Mouse (Mus musculus) thymus, adult 18-20 months (tissue): ENCODE results near the gene Elavl2.
"Not testable (repeated sequence)": the region's sequence is repeated elsewhere in the genome, so short reads cannot be mapped to it uniquely, and the experiment has no call there.

Experiments
- DNase-seq, 2 experiments: peaks; one replicate each; pipeline ENCODE4 v3.0.0; 2022; ENCODE audit warnings: mixed read lengths in 2 of 2

Elavl2 gene

DNA sequence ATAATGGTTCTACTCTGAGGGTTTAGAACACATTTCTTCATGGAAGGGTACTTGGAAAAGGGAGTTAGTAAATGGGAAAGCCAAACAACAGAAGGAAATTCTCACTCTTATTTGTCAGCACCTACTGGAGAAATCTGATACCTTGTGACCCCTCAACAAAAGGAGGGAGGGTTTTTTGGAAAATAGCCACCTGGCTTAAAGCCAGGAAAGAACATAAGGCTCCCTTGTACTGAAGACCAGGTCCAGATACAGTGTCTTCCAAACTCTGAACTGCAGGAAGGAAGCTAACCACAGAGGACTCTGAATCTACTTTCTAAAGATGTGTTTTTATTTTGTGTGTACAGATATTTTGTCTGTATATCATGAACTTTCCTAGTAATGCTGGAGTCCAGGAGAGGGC, 102.9 kb downstream of the Elavl2 start:
- no peak for DNase-seq

DNA sequence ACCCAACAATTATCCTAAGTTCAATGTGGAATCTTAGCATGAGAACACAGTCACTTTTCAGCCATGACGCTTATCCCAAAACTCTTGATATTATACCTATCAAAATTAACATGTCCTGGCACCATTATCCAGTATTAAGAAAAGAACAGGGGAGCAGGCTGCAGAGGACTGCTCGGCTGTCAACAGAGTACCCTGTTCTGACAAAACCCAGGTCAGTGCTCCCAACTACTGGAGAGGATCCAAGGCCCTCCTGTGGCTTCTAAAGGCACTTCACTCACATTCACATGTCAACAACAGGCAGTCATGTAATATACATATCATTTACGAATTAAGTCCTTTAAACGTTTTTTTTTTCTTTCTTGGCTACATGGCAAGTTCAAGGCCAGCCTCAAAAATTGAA, 105.3 kb downstream of the Elavl2 start:
- no peak for DNase-seq

DNA sequence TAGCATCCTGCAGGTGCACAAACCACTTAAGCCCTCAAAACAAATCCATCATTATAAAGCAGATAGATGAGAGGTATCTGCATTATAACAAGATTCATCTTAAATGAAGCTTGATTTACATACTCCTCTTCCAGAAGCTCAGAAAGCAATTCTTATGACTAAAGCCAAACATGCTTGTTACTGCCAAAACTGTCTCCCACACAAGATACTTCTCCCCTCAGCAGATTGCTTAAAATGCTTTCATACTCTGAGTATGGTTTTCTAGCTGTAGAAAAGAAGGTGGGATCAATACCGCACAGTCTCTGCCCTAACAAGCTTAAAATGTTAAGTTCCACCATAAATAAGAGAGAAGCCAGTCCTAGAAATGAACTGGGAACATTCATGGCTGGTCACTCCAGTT, 109.1 kb downstream of the Elavl2 start:
- DNase-seq: no peak

DNA sequence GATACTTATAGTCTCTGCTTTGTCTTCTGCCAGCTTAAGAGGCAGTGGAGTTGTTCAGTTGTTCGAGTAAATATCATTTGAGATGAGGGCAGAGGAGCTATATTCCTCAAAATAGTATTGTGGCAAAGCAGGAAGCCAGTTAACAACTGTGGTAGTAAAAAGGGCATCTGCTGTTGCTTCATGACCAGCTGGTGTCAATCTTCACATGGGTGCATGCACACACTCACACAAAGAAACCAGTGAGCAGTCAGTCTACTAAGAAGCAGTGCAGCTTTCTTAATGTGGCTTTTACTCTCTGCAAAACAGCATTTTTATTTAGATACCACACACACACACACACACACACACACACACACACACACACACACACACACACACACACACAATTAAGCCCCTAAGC, 110.2 kb downstream of the Elavl2 start:
- DNase-seq: no peak

DNA sequence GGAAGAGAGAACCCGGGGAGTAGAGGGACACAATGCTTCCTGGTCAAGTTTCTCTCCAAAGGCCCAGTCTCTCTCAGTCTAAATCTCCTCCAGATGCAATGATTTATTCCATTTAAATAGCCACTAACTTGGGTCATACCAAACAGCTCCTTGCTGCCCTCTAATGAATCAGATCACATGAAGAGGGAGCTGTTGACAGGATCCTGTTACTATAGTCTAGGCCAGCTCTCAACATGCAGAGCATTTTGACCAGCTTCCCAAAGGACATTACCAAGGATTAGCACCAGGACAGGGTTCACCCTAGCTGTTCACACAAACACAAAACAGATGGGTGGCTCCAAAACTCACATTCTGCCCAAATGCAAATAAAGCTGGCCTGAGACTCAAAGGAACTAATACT, 111.4 kb downstream of the Elavl2 start:
- no peak for DNase-seq

DNA sequence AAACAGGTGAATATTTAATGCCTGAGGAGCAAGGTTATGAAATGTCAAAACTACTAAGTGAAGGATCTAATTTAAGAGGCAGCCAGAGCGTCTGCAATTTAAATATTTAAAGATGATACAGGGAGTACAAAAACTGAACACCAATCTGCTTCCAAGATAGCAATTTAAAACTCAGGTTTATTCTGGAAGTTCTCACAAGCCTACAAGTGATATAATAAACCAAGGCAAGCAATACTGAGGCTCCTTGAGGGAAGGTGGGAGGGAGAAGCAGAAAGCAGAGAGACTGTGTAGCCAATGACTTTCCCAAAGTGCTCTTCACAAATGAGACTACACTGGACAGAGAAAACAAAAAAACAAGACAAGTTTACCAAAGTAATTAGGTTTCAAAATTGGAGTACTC, 132.2 kb downstream of the Elavl2 start:
- DNase-seq: no peak

DNA sequence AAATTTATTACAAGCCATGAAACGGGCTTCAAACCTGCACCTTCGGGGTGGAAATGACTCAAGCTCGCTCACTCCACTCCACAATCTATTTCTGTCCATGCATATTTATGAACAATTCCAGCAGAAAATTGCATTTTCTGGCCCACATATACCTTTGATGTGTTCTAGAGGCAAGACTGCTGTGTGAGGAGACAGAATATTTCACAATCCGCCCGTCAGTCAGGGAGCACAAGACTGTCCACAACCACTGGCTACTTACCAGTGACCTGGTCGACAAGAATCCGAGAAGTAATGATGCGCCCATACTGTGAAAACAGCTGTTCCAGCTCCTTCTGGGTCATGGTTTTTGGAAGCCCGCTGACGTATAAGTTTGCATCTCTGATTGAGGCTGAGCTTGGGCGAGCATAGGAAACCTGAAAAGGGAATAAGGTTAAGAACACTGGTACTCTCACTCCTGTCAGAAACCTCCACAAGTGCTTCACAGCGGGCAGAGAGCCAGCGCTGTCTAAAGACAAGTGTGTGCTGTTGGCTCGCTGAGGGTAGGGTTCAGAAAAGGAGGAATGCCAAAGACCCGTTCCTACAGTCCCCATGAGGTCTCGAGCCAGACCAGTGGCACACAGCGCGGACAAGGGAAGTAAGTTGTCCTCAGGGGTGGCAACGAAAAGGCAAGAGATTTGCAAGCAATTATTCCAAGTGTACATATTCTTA, 136.7 kb downstream of the Elavl2 start:
- DNase-seq: no peak

DNA sequence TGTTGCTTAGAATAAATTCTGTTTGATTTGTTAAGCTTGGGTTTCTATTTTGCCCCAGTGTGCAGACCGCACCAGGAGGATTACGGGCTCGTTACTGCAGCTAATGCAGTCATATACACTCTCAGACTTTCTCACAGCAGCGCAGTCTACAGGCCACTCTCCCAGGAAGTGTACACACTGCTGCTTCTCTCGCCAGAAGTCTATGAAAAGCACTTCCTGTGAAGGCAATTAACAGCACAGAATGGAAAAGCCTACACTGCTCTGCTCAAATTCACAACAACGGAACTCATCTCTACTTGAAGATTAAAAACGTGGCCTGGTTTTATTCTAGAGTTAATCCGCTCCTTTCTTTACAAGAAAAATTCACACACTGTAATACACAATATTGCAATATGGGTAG, 137.7 kb downstream of the Elavl2 start:
- no peak for DNase-seq

DNA sequence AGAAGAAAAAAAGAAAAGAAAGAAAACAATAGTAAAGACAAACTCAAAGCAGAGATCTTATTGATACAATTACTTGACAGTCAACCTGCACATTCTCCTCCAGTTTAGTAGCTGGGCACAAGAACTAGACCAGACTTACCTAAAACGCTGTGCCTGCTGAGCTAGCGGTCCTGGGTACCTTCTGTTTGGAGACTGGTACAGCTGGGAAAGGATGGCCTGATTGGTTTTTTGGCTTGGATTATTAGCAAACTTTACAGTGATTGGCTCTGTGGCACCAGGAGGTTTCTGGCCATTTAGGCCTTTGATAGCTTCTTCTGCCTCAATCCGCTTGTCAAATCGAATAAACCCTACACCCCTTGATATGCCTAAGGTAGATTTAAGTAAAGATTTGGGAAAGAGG, 140.0 kb downstream of the Elavl2 start:
- no peak for DNase-seq

DNA sequence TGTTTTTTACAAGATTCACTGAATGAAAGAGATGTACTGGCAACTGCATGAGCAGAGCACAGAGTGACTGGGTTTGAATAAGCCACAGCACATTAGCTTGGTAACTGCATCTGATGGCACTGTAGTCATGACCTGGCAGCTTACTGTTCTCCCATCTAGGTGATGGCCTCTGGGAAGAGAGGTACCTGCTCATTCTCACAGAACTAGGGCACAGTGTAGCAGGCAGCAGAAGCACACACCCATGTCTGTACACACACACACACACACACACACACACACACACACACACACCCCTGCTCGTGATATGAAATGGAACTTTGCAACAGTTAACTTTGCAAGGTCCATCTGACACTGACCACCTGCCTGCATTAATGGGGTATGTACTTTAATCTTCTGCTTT, 151.9 kb downstream of the Elavl2 start:
- no peak for DNase-seq

DNA sequence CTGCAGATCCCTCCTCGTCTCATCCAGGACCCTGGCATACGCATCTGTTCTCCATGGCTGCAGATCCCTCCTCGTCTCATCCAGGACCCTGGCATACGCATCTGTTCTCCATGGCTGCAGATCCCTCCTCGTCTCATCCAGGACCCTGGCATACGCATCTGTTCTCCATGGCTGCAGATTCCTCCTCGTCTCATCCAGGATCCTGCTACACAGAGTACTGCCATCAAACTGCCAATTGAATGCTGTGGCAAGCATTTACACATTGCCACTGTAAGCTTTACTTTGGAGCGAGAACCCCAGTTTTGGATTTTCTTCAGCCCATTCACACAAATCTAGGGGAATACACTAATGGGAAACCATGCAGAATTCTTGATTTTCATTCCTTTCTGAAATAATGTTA, 155.4 kb downstream of the Elavl2 start:
- DNase-seq: not testable (repeated sequence)

DNA sequence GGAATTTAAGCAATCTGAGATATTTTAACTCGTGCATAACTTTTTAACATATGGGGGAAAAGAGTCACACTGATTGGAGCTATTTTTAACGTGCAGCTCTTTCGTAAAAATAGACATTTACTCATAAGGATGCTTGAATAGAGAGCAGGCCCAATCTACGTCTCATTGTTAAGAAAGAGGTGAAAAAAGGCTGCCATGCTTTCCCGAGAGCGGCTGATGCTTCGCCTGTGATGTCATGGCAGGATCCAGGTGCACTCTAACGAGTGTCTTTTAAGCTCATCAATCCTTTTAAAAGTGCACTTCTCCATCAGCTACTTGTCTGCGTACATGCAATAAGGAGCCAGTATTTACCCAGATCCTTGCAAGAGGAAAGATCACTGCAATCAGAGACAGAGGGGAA, 156.0 kb downstream of the Elavl2 start:
- DNase-seq: no peak

DNA sequence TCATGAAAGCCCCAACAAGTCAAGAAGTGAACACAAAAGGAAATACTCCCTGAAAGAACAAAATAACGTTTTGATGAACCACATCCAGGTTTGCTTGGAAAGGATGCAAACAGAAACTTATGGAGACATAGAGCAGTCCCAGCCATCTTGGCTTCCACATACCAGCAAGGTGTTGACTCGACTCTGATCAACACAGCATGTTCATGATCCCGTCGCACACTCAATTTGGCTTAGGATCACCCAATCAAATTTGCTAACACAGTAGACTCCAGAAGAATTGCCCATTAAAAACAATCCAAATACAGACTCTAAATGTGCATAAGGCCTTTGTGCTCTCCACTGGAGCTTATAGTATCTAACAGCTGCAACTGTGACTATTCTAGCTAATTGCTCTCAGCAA, 156.7 kb downstream of the Elavl2 start:
- no peak for DNase-seq

DNA sequence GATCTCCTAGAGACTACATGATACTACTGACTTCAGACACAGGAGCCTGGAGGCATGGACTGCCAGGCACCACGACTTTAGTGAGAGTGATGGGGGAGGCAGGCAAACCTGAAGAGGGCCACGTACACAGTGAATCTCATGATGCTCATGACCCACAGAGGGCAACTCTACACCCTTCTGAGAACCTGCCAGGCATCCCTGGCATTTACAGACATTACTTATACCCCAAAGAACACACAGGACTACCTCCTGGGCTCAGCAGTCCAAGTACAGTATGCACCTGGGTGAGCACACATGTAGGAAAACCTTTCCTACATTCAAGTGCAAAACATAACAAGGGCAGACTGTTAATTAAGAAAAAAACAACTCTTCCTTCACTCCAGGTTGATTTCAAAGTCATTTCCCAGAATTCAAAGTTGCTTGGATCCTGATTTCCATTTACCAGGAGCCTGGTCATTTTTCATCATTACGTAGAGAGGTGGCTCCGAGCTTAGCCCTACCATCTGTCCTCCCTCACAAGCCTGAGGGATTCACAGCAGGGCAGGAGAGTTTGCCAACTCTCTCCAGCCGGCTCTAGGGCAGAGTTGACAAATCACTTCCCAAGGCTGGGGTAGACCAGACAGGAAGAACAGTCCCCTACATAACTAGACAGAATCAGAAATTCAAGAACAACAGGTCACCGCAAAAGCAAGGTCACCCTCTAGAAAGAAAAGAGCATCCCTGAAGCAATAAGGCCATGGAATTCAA, 161.7 kb downstream of the Elavl2 start:
- DNase-seq: no peak

DNA sequence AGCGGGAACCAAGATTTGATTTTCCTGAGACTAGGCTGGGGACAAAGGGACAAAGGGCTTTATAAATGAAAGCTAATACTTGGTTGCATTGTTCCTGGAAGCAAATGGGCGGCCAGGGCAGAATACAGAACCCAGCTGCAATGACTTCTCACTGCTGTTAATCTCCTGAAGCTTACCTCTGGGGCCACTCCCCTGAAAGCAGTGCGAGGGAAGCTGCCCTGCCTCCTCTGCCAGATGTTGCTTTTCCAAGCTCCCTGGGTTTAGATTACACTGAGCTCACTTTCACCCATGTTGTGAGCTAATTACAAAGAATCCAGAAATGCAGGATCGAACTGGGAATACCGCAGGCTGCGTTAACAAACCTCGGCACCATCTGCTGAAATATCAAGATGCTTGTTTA, 163.6 kb downstream of the Elavl2 start:
- no peak for DNase-seq

DNA sequence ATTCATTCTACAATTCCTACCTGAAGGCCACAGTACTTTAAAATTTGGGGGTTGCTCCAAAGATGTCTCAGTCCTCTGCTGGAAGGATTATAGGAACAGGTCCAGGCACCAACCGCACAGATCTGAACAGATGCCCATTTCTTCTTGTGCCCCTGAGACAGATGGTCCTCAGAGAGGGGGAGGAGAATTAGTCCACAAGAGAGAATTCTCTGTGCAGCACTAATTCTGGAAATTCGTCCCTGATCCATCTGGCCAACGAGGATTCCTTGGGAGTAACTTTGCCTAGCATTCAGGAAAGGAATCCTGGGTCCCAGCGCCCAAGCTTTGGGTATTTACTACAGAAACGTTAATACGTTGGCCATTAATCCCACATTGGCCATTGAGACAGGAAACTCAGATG, 165.6 kb downstream of the Elavl2 start:
- no peak for DNase-seq

DNA sequence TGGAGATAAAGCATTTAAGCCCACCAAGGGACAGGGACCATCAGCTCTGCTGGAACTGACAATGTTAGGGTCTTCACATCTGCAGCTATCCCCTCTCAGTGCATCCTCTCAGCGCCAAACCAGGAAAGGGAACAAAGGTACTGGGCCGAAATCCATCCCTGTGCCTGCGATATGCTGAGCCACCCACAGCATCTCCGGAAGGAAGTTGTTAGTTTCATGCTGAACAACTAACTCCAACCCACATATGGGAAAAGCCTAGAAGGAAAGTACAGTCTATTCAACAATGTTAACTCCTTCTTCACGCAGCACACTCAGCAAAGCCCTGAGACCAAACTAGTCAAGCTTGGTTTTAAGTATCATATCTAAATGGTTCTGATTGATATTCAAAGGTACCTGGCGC, 167.0 kb downstream of the Elavl2 start:
- no peak for DNase-seq

DNA sequence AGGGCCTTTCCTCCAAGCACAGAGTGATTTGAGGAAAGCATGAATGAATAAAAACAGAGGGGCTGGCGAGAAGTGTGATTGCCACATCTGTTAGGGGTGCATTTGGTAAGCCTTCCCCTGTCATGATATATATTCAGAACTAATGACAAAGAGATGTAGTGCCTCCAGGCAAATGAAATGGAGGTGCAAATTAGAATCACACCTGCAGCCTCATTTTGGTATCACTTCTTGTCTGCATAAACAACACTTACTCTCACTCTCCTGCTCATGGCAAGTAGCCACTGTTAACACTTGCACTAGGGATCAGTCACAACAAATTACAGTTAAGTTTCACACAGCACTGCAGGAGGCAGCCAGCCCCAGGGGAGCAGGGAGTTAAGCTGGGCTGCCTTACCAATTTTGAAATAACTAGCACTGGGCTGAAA, 170.1 kb downstream of the Elavl2 start:
- DNase-seq: no peak

DNA sequence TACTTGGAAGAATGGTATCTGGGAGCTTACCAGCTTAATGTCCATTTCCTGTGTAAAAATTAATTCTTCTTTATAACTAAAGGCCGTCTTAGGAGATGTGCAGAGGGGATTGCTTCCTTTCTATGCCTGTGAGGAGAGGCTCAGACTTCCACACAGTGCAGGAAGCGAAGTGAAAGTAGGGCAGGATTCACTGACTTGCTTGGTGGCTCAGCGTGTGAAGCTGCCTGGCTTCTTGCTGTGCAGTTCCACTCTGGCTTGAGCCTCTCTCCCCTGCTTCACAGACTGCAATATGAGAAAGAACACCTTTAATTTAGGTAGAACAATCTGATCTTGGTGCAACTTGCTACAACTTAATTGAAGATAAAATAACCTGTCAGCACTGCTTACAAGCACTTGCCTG, 172.2 kb downstream of the Elavl2 start:
- DNase-seq: no peak

DNA sequence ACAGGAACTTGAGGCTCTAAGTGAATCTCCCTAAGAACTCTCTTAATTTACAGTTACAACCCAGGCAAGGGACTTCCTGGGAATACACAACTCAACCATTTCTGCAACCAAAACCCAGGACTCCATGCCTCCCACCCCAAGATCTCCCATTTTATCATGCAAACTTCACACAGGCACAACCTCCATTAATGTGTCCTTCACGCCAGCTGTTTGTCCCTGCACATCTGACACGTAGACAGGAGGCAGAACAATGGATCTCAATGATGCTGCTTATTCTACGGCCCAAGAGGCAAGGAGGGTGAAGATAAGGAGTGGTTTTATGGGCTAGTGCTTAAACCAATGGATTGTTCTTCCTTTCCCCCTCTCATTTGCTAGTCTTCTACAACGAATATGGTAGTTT, 176.8 kb downstream of the Elavl2 start:
- DNase-seq: no peak

DNA sequence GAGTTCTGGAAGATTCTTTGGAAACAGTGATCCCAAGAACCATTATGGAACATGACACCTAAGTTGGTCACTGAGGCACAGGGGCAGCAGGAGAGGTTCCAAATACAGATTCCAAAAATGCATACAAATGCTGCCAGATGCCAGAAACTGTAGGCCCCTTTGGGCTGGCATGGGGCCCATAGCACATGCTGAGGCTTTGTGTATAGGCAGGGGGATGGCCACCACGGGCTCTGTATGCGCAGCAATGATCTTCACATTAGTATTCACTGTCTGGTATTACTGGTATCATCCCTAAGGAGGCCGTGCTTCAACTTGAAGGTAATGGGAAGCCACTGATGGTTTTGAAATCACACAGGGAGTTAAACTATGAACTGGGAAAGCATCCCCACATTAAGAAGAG, 181.3 kb downstream of the Elavl2 start:
- no peak for DNase-seq

DNA sequence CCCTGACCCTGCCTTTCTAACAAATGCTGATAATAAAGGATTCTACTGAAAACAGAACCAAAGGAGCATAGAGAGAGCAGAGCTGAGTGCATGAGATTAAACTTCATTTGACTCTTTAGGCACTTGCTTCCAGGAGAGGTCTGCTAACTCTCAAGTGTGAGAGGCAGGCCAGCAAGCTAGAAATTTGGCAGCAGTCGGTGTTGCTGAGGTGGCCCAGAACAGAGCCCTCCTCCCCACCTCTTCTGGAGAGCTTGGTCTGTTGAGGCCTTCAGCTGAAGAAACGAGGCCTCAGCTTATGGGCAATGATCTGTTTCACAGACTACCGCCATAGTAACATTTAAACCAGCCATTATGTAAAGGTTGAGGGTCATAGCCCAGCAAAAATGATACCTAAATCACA, 186.7 kb downstream of the Elavl2 start:
- DNase-seq: no peak

DNA sequence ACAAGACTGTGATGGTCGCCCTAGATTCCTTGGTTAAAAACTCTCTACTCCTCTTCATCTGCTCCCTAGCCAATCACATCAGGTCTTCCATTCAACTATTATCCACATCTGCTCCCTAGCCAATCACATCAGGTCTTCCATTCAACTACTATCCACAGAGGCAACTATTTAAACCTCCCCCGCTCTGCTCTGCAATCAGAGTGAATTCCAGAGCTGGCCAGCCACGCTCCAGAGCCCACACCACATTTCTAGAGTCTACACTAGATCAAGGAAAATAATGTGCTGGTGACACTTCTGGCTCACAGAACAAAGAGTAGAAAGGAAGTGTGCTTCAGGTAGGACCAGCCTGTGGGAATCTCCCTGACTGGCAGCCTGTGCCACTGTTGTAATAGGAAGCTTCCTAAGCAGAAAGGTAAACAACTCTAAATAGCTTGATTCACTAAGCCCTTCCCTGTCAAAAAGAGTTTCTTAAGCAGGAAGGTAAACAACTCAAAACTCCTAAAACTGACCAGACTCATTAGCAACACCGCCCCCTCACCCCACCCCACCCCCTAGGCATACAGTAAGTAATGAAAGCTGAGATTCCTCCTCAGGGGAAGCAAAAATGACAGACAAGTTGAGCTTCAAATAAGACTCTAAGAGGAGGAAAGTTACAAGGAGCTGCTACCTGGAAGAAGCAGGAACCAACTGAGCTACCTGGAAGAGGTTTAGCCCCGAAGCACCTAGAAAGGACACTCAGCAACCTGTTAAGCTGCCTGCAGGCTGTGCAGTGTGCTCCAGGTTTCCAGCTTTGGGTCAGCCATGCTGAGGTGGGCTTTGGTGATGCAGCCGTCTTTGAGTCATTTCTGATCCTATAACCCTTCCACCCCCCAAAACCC, 191.9 kb downstream of the Elavl2 start:
- no peak for DNase-seq
